Mouse (Mus musculus): ENCODE measurements around the gene Syf2. TPM values are rescaled to one million over a fixed set of nuclear protein-coding genes. Genes with fewer than 3 reads are reported as not detected.

The Syf2 gene
- polyA plus RNA-seq, 1 experiment from 2014 or later, result 77.6 TPM

Other genes starting within 250 kb of the Syf2 start
- 3.8 and 5.3 TPM in 2 replicates for gene Man1c1, start 226.6 kb upstream of the Syf2 start, polyA plus RNA-seq (2014; fragmentation: Nextera tagmentation; extraction: Ambion mirVana)
- 4.3 and 5.6 TPM in 2 replicates for gene Ldlrap1, start 162.9 kb upstream of the Syf2 start, polyA plus RNA-seq (2014; fragmentation: Nextera tagmentation; extraction: Ambion mirVana)
- gene Maco1, start 77.6 kb upstream of the Syf2 start, polyA plus RNA-seq (2014; fragmentation: Nextera tagmentation; extraction: Ambion mirVana), result 59.0 and 73.1 TPM in 2 replicates
- gene Rhd, start 66.4 kb upstream of the Syf2 start, polyA plus RNA-seq (2014; fragmentation: Nextera tagmentation; extraction: Ambion mirVana), result 15.1 and 19.4 TPM in 2 replicates
- gene Tmem50a, start 15.9 kb upstream of the Syf2 start, polyA plus RNA-seq (2014; fragmentation: Nextera tagmentation; extraction: Ambion mirVana), result 153 and 167 TPM in 2 replicates
- 382 and 434 TPM in 2 replicates for gene Rsrp1, start 7.3 kb upstream of the Syf2 start, polyA plus RNA-seq (2014; fragmentation: Nextera tagmentation; extraction: Ambion mirVana)
- 0.21 and 0.28 TPM in 2 replicates for gene Runx3, start 189.8 kb downstream of the Syf2 start, polyA plus RNA-seq (2014; fragmentation: Nextera tagmentation; extraction: Ambion mirVana)